Comparison of ENCODE assay signal across 34 mouse cellular contexts in the genomic region with DNA sequence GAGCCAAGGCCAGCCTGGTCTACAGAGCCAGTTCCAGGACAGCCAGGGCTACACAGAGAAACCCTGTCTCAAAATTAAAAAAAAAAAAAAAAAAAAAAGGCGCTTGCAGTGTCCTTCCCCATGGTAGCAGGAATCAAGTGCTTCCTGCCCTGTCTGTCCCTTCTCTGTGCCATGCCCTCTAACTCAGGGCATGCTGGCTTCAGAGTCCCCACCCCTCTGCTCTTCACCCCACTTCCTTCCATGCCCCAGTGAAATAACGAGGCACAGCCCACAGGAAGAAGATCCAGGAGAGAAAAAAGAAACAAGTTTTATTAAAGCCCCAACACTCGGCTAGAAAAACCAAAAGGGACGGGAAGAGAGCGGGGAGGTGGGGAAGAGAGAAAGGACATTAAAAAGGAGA. TPM values are rescaled to one million over a fixed set of nuclear protein-coding genes. Genes with fewer than 3 reads are reported as not detected.
A peak's percentile ranks its signal among the peaks of the same experiment; 100 is the strongest.
DNase-seq lines count a peak whose midpoint lies in the region; ATAC-seq lines count a peak whose summit lies in the region.
"Had no signal": no experiment of that assay in that cellular context is flagged by ENCODE, and none has a peak within 500 bp of the region (broad histone marks: within the 10 kb centered on the region; RNA-seq: fewer than 3 reads in every experiment).

No protein-coding gene starts in this region.

- H3K9me3 ChIP-seq in hindbrain, embryonic 10.5 days, result no peaks in the 10 kb centered on the region
- H3K9me3 ChIP-seq in hindbrain, embryonic 16.5 days (ENCODE audit: control insufficient read depth, low read length), result no peaks in the 10 kb centered on the region
- H3K9me3 ChIP-seq: embryonic facial prominence, embryonic 10.5 days; embryonic facial prominence, embryonic 15.5 days; forebrain, embryonic 12.5 days; heart, embryonic 10.5 days; heart, embryonic 15.5 days; hindbrain, embryonic 12.5 days; limb, embryonic 13.5 days; neural tube, embryonic 15.5 days had no signal

- no peak overlapping the region for H3K4me2 ChIP-seq in hindbrain, embryonic 16.5 days (ENCODE audit: low read length)
- H3K4me2 ChIP-seq: embryonic facial prominence, embryonic 15.5 days; forebrain, embryonic 12.5 days; heart, embryonic 15.5 days; hindbrain, embryonic 12.5 days; limb, embryonic 13.5 days; liver, embryonic 11.5 days; neural tube, embryonic 15.5 days had no signal

- 0 out of 2 replicates have a peak, but pooled peaks cover 19% of the 10 kb centered on the region for H3K27me3 ChIP-seq in hindbrain, embryonic 10.5 days (ENCODE audit: insufficient read depth, poor library complexity, severe bottlenecking)
- H3K27me3 ChIP-seq in hindbrain, embryonic 16.5 days (replicated peaks; ENCODE audit: control insufficient read depth, insufficient read depth, low read length), result no peaks in the 10 kb centered on the region
- H3K27me3 ChIP-seq: embryonic facial prominence, embryonic 15.5 days; forebrain, embryonic 12.5 days; hindbrain, embryonic 12.5 days; neural tube, embryonic 15.5 days had no signal

- 0 out of 2 replicates have a peak overlapping the region, but pooled peaks have one; percentile 23 for H3K27ac ChIP-seq in hindbrain, embryonic 10.5 days
- H3K27ac ChIP-seq in hindbrain, embryonic 16.5 days (ENCODE audit: low read depth, low read length), result no peak overlapping the region
- H3K27ac ChIP-seq: embryonic facial prominence, embryonic 10.5 days; embryonic facial prominence, embryonic 15.5 days; forebrain, embryonic 12.5 days; heart, embryonic 10.5 days; heart, embryonic 15.5 days; hindbrain, embryonic 12.5 days; left cerebral cortex, adult 2 months; limb, embryonic 13.5 days; macrophage had no signal

- no peaks in the 10 kb centered on the region for H3K36me3 ChIP-seq in hindbrain, embryonic 10.5 days
- H3K36me3 ChIP-seq in hindbrain, embryonic 16.5 days (ENCODE audit: control insufficient read depth, insufficient read depth, low read length), result no peaks in the 10 kb centered on the region
- H3K36me3 ChIP-seq: embryonic facial prominence, embryonic 10.5 days; embryonic facial prominence, embryonic 15.5 days; forebrain, embryonic 12.5 days; heart, embryonic 10.5 days; heart, embryonic 15.5 days; limb, embryonic 13.5 days; neural tube, embryonic 15.5 days had no signal

- H3K4me3 ChIP-seq in hindbrain, embryonic 10.5 days, result no peak overlapping the region
- no peak overlapping the region for H3K4me3 ChIP-seq in hindbrain, embryonic 16.5 days (ENCODE audit: low read length)
- H3K4me3 ChIP-seq: embryonic facial prominence, embryonic 10.5 days; embryonic facial prominence, embryonic 15.5 days; forebrain, embryonic 12.5 days; heart, embryonic 10.5 days; heart, embryonic 15.5 days; hindbrain, embryonic 12.5 days; left cerebral cortex, adult 2 months; limb, embryonic 13.5 days; neural tube, embryonic 15.5 days had no signal

- WGBS in hindbrain, embryonic 10.5 days, result 55% methylated on average over 5 of the region's 5 CpGs
- 48% methylated on average over 5 of the region's 5 CpGs for WGBS in hindbrain, embryonic 16.5 days

- DNase-seq in hindbrain, embryonic 10.5 days (ENCODE audit: low spot score), result no peak
- peak; percentile 22 to 25 for DNase-seq in spleen, postnatal 36 days (ENCODE audit: low spot score in 2 of 2)
- no peak for DNase-seq in spleen, postnatal 10 days (ENCODE audit: low spot score in 2 of 2)
- peak; percentile 35 for DNase-seq in thymus, postnatal 4 days
- no peak for DNase-seq in adrenal gland, adult (ENCODE audit: inconsistent age in 2 of 2, low spot score in 1 of 2)
- DNase-seq in frontal cortex, postnatal 25 days (ENCODE audit: low spot score in 2 of 2), result no peak
- DNase-seq: adrenal gland, adult 2 months; adrenal gland, postnatal 36 days; cerebellum, adult 18-20 months; forebrain, postnatal 0 days; gastrocnemius, postnatal 14 days; heart, adult 11 months; kidney, adult 9 months; kidney, postnatal 14 days; retina, postnatal 1 day; right cerebral cortex, postnatal 14 days had no signal

- H3K9ac ChIP-seq in hindbrain, embryonic 16.5 days (ENCODE audit: low read depth, low read length), result no peak overlapping the region
- H3K9ac ChIP-seq: embryonic facial prominence, embryonic 15.5 days; forebrain, embryonic 12.5 days; forebrain, postnatal 0 days; heart, embryonic 15.5 days; hindbrain, embryonic 12.5 days; limb, embryonic 13.5 days; neural tube, embryonic 15.5 days had no signal

- peaks cover 46% of the 10 kb centered on the region for H3K4me1 ChIP-seq in hindbrain, embryonic 10.5 days (replicated peaks)
- H3K4me1 ChIP-seq in hindbrain, embryonic 16.5 days (ENCODE audit: control insufficient read depth, insufficient read depth, low read depth, low read length), result peaks cover 15% of the 10 kb centered on the region

- no peak for ATAC-seq in hindbrain, embryonic 16.5 days
- peak; percentile 54; the same call in 1 of the 2 replicates for ATAC-seq in common myeloid progenitor, adult 5-6 weeks (replicated peaks; ENCODE audit: low read depth, poor library complexity, severe bottlenecking)
- ATAC-seq: intestine, embryonic 16.5 days had no signal

RNA-seq across cellular contexts. Expression of a gene that starts 8.9 kb away (rescaled TPM):
- 0.59 and 0.66 TPM in 2 replicates for polyA plus RNA-seq in hindbrain, embryonic 10.5 days (2016; fragmentation: Nextera tagmentation; extraction: Ambion mirVana)
- polyA plus RNA-seq in hindbrain, embryonic 16.5 days (2015; fragmentation: Nextera tagmentation; extraction: Ambion mirVana), result 0.85 and 0.87 TPM in 2 replicates
- total RNA-seq in common myeloid progenitor, adult 5-6 weeks (2017), result not detected in 2 replicates
- total RNA-seq: gastrocnemius, postnatal 14 days; heart, postnatal 25 days; layer of hippocampus, postnatal 14 days; left cerebral cortex, adult 2 months; left cerebral cortex, postnatal 25 days had no signal
- polyA plus RNA-seq: macrophage; small intestine, adult 2 months had no signal

Comparison
In these comparisons a context has a peak if more than half of its experiments do, and no peak if none do; other contexts are left out.
1. DNase-seq: peak in spleen, postnatal 36 days (2 of 2) and thymus, postnatal 4 days (single experiment); none in hindbrain, embryonic 10.5 days (single experiment), spleen, postnatal 10 days (0 of 2), adrenal gland, adult (0 of 2) and frontal cortex, postnatal 25 days (0 of 2).